Mouse (Mus musculus) testis, adult 2 months (tissue): ENCODE data around the gene Pfkfb2. TPM values are rescaled to one million over a fixed set of nuclear protein-coding genes. Genes with fewer than 3 reads are reported as not detected.

Experiments
- H3K27ac ChIP-seq: fragments of 200-500 bp; 2 replicates; pipeline ENCODE4 v1.5.1; 2012; ENCODE audit warnings: low read depth, low read length; ENCODE audit not compliant: control insufficient read depth, insufficient read depth
- H3K27me3 ChIP-seq: fragments of 200-500 bp; 2 replicates; pipeline ENCODE4 v1.6.1; 2012; ENCODE audit warnings: mild to moderate bottlenecking, low read length, moderate library complexity; ENCODE audit not compliant: control insufficient read depth, insufficient read depth
- H3K36me3 ChIP-seq: fragments of 200-500 bp; 2 replicates; pipeline ENCODE4 v1.6.1; 2012; ENCODE audit warnings: mild to moderate bottlenecking, low read length; ENCODE audit not compliant: control insufficient read depth, insufficient read depth
- H3K4me1 ChIP-seq: fragments of 200-500 bp; 2 replicates; pipeline ENCODE4 v1.6.1; 2012; ENCODE audit warnings: low read length; ENCODE audit not compliant: control insufficient read depth, insufficient read depth
- H3K4me3 ChIP-seq: fragments of 200-500 bp; 2 replicates; pipeline ENCODE4 v1.5.1; 2012; ENCODE audit warnings: low read depth, mild to moderate bottlenecking, low read length, moderate library complexity, mixed read lengths; ENCODE audit not compliant: control insufficient read depth
- CTCF ChIP-seq: fragments of 200-500 bp; IDR thresholded peaks from 2 replicates; pipeline ENCODE4 v1.5.1; 2012; ENCODE audit warnings: low read depth, mild to moderate bottlenecking, inconsistent platforms, low read length, moderate library complexity; ENCODE audit not compliant: control insufficient read depth, insufficient read depth, insufficient replicate concordance
- POLR2A ChIP-seq: fragments of 200-500 bp; IDR thresholded peaks from 2 replicates; pipeline ENCODE4 v1.6.1; 2012; ENCODE audit warnings: low read depth, mild to moderate bottlenecking, inconsistent platforms, low read length, moderate library complexity; ENCODE audit not compliant: control insufficient read depth
- polyA plus RNA-seq: library from polyadenylated mRNA; depleted of rRNA; stranded (reverse); fragments of >200 nt; gene quantifications from 2 replicates; pipeline ENCODE4 v1.2.3, GENCODE M21; 2012

Pfkfb2 gene
- polyA plus RNA-seq, 1 experiment: 33.0 TPM

- no peak overlapping the region for H3K4me3 ChIP-seq
- H3K27ac ChIP-seq: no peak overlapping the region
- H3K4me1 ChIP-seq: no peaks in the 10 kb centered on the region; the same call in none of the 2 replicates
- H3K36me3 ChIP-seq: no peaks in the 10 kb centered on the region
- TF ChIP-seq CTCF (no peak), POLR2A (no peak)
- no peaks in the 10 kb centered on the region for H3K27me3 ChIP-seq
These were observed 38.0 kb upstream of the Pfkfb2 start for GRCm38 (mm10) chr1:130767066-130767465.

- Histone ChIP-seq H3K27ac (peak overlapping the region; percentile 61; the same call in 1 of the 2 replicates), H3K27me3 (no peaks in the 10 kb centered on the region), H3K4me3 (no peak overlapping the region), H3K36me3 (no peaks in the 10 kb centered on the region), H3K4me1 (peaks cover 5% of the 10 kb centered on the region)
- TF ChIP-seq POLR2A: no peak
- no peak for TF ChIP-seq CTCF
These were observed 35.0 kb upstream of the Pfkfb2 start for GRCm38 (mm10) chr1:130764027-130764461.

DNA sequence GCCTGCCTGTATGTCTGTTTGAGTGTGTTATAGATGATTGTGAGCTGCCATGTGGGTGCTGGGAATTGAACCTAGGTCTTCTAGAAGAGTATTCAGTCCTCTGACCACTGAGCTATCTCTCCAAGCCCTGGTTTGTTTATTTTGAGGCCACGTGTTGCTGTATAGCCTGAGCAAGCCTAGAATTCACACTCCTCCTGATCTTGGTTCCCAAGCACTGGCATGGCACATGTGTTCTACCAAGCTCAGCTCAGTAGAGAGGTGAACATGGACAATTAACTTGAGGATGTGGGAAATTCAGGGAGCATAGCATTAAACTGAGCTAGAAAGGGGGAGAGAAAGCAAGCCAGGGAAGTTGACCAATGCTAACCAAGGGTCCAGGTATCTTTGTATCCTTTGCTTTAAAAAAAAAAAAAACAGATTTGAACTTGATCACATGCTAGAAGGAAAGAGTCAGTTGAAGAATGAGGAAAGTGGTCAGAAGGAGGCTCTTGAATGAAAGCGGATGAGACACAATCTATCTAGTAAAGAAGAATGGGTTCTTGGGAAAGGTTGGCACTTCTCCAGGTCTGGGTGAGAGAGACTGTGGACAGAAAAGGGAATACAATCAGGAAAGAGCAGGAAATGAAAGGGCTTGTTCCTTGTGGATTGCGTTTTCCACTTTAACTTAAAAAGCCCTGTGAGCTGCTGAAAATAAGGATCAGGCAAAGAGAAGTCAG is 33.1 kb upstream of the Pfkfb2 start:
- Histone ChIP-seq H3K36me3 (no peaks in the 10 kb centered on the region), H3K4me1 (peaks cover 5% of the 10 kb centered on the region), H3K27me3 (no peaks in the 10 kb centered on the region), H3K27ac (no peak overlapping the region), H3K4me3 (no peak overlapping the region)
- no peak for TF ChIP-seq POLR2A
- no peak for TF ChIP-seq CTCF

- Histone ChIP-seq H3K36me3 (no peaks in the 10 kb centered on the region), H3K4me3 (no peak overlapping the region), H3K4me1 (peaks cover 5% of the 10 kb centered on the region), H3K27ac (no peak overlapping the region), H3K27me3 (no peaks in the 10 kb centered on the region)
- TF ChIP-seq CTCF: no peak
- TF ChIP-seq POLR2A: no peak
These were observed 32.5 kb upstream of the Pfkfb2 start for GRCm38 (mm10) chr1:130761597-130761996.

GRCm38 (mm10) chr1:130759689-130760088 is 30.6 kb upstream of the Pfkfb2 start:
- TF ChIP-seq POLR2A (no peak), CTCF (no peak)

GRCm38 (mm10) chr1:130746819-130747218 is 17.8 kb upstream of the Pfkfb2 start:
- no peaks in the 10 kb centered on the region for H3K36me3 ChIP-seq
- TF ChIP-seq CTCF (no peak), POLR2A (no peak)
- H3K4me3 ChIP-seq: no peak overlapping the region
- no peak overlapping the region for H3K27ac ChIP-seq
- H3K4me1 ChIP-seq: no peaks in the 10 kb centered on the region
- no peaks in the 10 kb centered on the region for H3K27me3 ChIP-seq

More at GRCm38 (mm10) chr1:130759689-130760088, 30.6 kb upstream of the Pfkfb2 start:
- Histone ChIP-seq H3K36me3 (no peaks in the 10 kb centered on the region), H3K27ac (peak overlapping the region; percentile 29), H3K4me1 (peaks cover 5% of the 10 kb centered on the region), H3K27me3 (no peaks in the 10 kb centered on the region), H3K4me3 (peak overlapping the region; percentile 70)

GRCm38 (mm10) chr1:130745591-130745990 is 16.5 kb upstream of the Pfkfb2 start:
- H3K4me3 ChIP-seq: no peak overlapping the region
- H3K27ac ChIP-seq: no peak overlapping the region
- H3K4me1 ChIP-seq: peaks cover 2% of the 10 kb centered on the region; the same call in 1 of the 2 replicates
- H3K36me3 ChIP-seq: no peaks in the 10 kb centered on the region
- H3K27me3 ChIP-seq: no peaks in the 10 kb centered on the region
- TF ChIP-seq CTCF: no peak
- TF ChIP-seq POLR2A: no peak
